Mouse (Mus musculus): ENCODE data around the gene 1700020N01Rik. TPM values are rescaled to one million over a fixed set of nuclear protein-coding genes. Genes with fewer than 3 reads are reported as not detected.

The 1700020N01Rik gene
- total RNA-seq (2021): not detected
- long read RNA-seq, experiment 1: 0 reads
- long read RNA-seq, experiment 2: 0 reads

GRCm38 (mm10) chr10:21592896-21593380 lies at the start of gene 1700020N01Rik:
Gene 1700020N01Rik, plus strand, starts transcription at chr10:21593145.
- no peak for DNase-seq (ENCODE audit: low spot score in 2 of 2)

DNA sequence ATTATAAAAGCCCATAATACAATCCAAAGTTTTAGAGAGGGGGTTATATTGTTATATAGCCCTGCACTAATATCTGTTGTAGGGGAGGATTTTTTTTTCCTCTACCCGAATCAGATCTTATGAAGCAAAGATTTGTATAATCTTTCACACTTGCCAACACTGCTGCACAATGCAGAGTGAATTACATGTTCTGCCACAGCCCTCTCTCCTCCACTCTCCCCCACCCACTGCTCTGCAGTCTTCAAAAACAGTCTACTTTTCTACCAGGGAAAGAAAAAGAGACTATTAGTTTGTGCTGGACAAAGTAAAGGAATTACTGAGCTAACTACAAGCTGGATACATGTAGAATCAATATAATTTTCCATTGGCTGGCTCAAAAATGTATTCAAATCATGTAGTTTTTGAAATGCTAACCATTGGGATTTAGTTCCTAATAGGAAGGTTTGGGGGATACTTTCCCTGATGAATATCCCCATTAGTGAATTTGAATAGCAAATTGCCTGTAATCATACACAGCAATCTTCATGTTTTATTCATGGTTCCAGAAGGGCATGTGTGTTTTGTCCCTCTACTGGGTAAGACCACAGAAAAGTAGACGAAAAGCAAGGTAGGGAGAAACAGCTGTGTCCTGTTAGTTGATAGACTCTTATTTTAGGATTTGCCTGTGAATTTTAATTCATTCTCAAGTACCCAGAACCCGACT lies 49.2 kb upstream of the 1700020N01Rik start:
- DNase-seq (ENCODE audit: low spot score in 2 of 2): no peak

DNA sequence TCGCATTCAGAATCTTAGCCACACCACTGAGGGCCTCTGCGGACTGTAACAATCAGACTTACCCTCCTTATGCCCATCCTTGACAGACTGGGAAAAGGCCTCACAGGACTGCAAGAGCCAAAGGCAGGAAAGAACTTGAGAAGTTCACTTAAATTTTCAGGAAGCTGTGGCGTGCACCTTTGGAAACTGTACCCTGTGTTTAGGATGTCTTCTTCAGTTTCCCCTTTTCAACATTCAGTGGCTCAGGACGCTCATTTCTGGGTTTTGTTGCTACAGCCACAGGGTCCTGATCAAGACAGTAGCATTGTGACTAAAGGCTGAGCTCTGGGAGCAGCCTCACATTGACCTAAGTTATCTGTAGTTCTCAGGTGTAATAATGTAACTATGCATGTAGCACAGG lies 48.2 kb upstream of the 1700020N01Rik start:
- DNase-seq (ENCODE audit: low spot score in 2 of 2): no peak

DNA sequence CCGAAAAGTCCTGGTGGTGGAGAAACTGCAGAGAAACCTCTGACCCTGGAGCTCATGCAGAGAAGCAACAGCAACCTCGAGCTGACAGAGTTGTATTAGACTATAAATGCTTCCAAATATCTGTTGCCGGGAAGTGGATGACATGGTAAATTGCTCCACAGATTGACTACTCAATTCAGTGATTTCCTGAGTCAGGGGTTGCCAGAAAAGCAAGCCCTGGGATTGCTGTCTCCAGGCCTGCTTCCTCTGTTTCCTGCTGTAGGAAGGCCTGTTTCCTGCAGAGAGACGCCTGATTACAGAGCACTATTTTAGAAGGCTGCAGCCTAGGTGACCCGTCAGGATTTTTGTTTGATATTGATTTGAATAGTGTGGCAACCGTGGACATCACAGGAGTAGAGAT lies 47.5 kb upstream of the 1700020N01Rik start:
- no peak for DNase-seq (ENCODE audit: low spot score in 2 of 2)

DNA sequence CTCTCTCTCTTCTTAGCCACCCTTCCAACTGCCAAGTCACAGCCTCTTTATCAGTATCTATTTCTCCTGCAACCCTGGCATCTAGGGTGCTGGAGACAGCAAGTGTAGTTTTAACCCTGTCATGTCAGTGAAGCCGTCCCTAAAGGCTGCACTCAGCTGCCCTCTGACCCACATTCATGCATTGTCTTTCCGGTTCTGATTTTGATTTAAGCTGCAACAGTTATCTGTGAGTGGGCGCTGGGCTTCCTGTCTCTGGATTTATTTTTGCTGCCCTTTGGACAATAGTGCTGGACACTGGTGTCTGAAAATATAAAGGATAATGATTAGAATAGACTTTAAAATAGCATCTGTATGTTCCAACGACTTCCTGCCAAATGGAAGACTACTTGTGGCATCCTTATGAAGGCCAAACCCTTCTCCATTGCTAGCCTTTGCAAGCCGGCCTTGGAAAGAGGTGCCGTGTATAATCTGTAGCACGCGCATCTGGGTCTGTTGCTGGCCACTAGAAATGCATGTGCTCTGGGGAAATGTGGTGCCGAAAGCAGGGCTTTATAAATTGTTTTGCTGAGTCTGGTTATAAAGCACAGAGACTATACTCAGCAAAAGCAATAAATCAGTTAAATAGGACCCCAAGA lies 44.0 kb upstream of the 1700020N01Rik start:
- DNase-seq (ENCODE audit: low spot score in 2 of 2): no peak

DNA sequence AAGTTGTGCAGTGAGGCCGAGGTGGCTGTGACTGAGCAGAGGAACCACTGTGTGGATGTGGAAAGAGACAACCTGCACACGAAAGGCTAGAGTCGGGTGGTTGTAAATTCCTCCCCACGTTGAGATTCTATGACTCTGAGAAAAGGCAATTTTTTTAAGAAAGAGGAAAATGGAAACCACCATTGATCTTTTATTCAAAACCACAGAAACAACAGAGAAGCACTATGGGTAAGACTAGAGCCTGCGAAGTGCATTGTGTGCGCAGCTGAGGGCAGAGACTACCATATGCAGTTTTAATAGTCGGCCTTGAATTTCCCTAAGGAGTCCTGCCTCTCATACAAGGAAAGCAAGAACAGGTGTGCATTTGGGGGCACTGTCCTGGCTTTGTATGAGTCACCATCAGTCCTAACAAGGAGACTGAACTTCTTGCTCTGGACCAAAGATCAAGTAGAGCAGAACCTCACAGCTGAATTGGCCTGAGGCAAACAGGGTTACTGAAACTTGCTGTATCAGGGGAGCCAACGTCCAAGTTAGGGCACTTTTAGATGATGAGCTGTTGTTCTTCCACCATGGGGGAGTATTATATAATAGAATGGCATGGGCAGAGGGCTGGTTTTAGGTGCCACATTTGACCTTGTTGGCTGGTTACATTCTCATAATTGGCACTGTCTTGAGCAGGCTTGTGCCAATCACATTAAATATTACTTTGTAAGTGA lies 39.8 kb upstream of the 1700020N01Rik start:
- no peak for DNase-seq (ENCODE audit: low spot score in 2 of 2)

DNA sequence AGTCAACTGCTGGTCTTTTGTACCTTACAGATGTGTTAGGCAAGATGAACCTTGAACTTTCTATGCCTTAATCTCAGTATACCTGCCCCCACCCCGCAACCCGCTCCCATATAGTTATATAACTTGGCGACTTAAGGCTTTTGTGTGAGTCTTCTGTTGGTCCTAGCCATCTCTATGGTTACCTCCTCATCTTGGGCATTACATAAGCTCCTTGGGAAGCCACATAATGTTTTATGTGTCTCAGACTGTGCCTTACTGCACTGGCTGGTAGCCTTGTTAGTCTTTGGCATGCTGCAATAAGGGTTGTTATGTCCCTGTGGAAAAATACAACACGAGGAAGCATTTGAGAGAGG lies 39.3 kb upstream of the 1700020N01Rik start:
- DNase-seq (ENCODE audit: low spot score in 2 of 2): no peak

DNA sequence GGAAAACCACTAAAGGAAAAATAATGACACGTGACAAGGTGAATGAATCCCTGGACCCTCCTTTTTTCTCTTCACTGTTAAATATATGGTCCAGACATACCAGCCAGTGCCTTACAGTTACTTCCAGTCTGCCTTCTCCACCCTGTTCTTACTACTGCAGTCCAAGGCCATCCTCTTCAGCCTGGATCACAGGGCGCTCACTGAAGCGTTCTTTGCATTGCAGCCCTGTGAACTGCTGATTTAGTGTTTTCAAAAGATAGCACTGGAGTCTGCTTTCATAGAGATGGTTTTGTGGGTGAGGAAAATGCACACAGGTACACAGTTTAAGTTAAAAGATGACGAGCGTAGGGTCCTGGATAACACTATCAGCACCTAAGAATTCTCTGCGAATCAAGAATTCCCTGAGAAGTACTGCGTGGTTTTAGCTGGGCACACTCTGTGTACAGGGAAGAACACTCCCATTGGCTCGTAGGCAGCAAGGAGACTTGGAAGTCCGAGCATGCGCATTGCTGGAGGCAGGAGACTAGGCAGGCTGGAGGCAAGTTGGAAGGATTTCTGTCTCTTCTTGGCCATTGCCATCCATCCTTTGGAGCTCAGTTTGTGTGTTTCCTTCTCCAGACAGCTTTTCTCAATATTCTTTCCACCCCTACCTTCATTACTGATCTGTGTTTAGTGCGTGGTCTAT lies 37.9 kb upstream of the 1700020N01Rik start:
- no peak for DNase-seq (ENCODE audit: low spot score in 2 of 2)

- no peak for DNase-seq (ENCODE audit: low spot score in 2 of 2)
These were observed 33.2 kb upstream of the 1700020N01Rik start for GRCm38 (mm10) chr10:21559769-21560168.

DNA sequence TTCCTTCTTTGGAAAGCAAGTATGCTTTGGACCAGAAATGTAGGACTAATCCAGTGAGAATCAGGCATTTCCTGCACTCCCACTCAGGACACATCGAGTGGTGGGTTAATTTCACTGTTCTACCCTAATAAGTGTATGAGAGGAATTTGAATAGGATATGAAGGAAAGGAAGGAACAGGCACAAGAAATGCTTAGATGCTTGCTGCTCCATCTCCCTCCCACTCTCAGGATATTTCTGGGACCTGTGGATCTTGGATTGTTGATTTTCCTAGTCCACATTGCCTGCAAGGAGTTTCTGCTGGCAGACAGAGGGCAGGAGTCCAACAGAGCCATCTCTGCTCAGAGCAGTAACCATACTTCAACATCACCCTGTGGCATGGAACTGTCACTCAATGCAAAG lies 31.8 kb upstream of the 1700020N01Rik start:
- DNase-seq (ENCODE audit: low spot score in 2 of 2): peak in 1 of 2 experiments; percentile 38

- DNase-seq (ENCODE audit: low spot score in 2 of 2): no peak
These were observed 29.5 kb upstream of the 1700020N01Rik start for GRCm38 (mm10) chr10:21563446-21563845.

GRCm38 (mm10) chr10:21564189-21564588 lies 28.8 kb upstream of the 1700020N01Rik start:
- peak in 1 of 2 experiments; percentile 33 for DNase-seq (ENCODE audit: low spot score in 2 of 2)

GRCm38 (mm10) chr10:21566074-21566473 lies 26.9 kb upstream of the 1700020N01Rik start:
- no peak for DNase-seq (ENCODE audit: low spot score in 2 of 2)

- no peak for DNase-seq (ENCODE audit: low spot score in 2 of 2)
These were observed 21.3 kb upstream of the 1700020N01Rik start for GRCm38 (mm10) chr10:21571615-21572014.

DNA sequence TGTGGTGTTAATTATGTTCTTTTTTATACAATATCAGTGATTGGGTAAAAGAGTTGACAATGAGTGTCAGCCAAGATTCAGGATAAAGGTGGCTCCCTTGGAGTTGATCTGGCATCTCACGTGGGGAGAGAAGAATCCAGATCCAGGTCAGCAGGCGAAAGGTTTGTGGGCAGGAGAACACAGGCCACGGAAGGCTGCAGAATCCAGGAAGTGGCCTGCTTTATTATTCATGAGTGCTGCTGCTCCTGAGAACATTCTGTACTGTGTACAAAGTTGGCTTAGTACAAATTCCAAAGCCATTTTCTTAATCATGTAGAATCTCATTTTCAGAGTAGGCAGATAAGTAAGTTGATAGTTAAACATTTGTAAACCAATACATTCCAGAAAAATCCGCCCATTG lies 19.2 kb upstream of the 1700020N01Rik start:
- DNase-seq (ENCODE audit: low spot score in 2 of 2): no peak

DNA sequence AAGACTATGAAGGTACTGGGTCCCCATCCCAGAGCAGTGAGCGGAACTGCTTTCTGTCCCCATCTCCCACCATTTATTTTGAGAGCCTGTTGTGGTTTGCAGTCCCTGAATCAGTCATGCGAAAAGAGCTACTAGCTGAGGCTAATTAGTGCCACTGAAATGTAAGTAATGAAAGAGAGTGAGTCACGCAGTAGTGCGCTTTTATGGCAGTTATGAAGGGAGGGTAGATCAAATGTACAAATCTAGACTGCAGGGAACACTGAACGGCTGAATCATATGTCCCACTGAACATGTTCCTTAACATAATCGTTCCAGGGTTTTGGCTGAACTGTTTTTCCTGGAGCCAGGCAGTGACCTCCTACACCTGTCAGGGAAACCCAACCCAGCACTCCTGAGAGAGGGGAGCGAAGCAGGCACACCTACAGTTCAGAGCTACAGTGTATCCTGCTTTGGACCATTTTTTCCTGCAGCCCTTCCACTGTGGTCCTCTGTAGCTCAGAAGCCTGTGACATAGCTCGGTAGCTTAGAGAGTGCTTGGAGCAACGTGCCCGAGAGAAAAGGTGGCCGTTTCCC lies 17.1 kb upstream of the 1700020N01Rik start:
- DNase-seq (ENCODE audit: low spot score in 2 of 2): no peak

GRCm38 (mm10) chr10:21577798-21578197 lies 15.1 kb upstream of the 1700020N01Rik start:
- DNase-seq (ENCODE audit: low spot score in 2 of 2): no peak

GRCm38 (mm10) chr10:21581546-21581945 lies 11.4 kb upstream of the 1700020N01Rik start:
- no peak for DNase-seq (ENCODE audit: low spot score in 2 of 2)

DNA sequence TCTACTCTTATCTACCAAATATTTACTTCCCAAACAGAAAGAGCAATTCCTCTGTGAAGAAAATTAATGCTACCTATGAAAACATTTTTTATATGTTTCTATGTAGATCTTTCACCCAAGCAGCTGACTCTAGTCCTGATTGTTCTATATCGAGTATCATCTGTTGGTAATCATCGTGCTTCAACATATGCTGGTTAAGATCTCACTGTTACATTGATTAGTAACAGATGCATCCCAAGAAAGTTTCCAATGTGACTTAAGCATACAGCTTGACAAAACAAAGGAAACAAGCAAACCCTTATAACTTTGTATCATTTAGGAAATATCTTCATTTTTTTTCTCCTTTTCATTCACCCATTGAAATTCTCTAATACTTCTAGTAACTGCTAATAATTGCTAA lies 5.9 kb upstream of the 1700020N01Rik start:
- no peak for DNase-seq (ENCODE audit: low spot score in 2 of 2)

DNA sequence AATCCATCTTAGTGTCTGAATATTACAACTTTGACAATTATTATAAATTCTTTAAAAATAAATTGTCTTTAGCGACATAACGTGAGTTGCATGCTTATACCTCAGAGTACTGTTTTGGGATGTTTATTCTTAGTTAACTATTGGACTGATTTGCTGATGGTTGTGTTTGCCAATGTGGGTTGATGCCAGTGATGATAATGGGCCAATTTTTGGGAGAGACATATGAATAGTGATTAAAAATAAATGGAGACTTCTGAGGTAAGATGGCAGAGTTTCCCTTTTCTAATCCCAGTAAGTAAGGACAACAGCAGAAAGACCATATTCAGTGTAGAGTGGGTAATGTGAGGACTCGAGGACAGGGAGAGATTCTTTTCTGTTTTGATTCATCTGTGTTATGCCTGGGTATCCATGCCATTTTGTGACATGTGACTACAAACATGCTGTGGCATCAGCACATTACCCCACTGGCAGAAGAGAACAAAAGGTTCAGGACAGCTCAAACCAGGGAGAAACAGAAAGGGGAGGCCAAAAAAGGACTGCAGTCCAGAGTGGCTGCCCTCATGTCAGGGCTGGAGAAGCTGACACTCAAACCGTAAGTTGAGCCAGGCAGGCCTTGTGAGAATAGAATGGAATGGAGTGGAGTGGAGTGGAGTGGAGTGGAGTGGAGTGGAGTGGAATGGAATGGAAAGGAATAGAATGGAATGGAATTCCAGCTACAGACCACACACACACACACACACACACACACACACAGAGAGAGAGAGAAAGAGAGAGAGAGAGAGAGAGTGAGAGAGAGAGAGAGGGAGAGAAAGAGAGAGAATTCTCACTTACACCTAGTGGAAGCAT lies 4.7 kb upstream of the 1700020N01Rik start:
- DNase-seq (ENCODE audit: low spot score in 2 of 2): no peak
